Mouse (Mus musculus): ENCODE results near the gene Rfx1. TPM values are rescaled to one million over a fixed set of nuclear protein-coding genes. Genes with fewer than 3 reads are reported as not detected.

Rfx1 gene
- polyA plus RNA-seq (2014; fragmentation: Nextera tagmentation; extraction: Ambion mirVana) = 10.4 and 12.0 TPM in 2 replicates

DNA sequence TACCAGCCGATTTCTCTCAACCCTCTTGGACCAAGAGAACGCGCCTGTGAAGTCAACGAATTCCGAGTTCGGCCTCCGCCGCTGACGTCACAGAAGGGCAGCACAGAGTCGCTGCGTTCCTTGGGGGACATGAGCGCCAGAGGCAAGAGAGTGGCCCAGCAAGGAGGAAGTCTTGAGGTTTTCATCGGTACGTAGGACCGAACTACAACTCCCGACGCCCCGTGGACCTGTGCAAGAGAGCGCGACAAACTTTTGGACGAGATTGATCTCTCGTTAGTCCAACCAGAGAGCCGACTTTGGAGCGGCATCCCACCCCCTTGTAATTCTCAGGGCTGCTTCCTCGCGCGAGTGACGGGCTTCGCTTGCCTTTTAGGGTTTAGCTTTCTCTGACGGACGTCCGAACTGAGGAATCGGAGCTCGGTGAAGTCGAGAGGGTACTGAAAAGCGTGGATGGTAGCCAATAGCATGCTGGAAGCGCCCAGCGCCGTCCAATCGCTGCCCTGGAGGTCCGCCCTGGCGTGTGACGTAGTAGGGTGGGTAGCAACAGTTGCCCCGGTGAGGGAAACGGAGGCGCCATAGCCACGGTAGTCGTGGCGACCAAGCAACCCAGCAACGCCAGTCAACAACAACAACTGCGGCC, at the start of gene Rfx1:
Gene Rfx1, plus strand, starts transcription at position 544 of the 640 bp plus-strand sequence.
- Histone ChIP-seq H3K4me2 (replicated peaks; ENCODE audit: low read depth, low read length) (peak within 1 kb of the TSS; percentile 65), H3K27me3 (ENCODE audit: control insufficient read depth, insufficient read depth, low read length) (no peaks in the 10 kb centered on the region), H3K9ac (replicated peaks; ENCODE audit: low read depth, low read length) (peak within 1 kb of the TSS; percentile 49), H3K36me3 (ENCODE audit: control insufficient read depth, insufficient read depth, low read length) (no peaks in the 10 kb centered on the region), H3K4me3 (ENCODE audit: low read depth, low read length) (peak within 1 kb of the TSS; percentile 65), H3K27ac (ENCODE audit: low read length) (peak within 1 kb of the TSS; percentile 92), H3K4me1 (ENCODE audit: control insufficient read depth, insufficient read depth, low read length) (peaks cover 19% of the 10 kb centered on the region), H3K9me3 (ENCODE audit: control insufficient read depth, low read depth, low read length) (no peaks in the 10 kb centered on the region)
- under 1% methylated on average over 51 of the region's 51 CpGs for WGBS
- ATAC-seq (ENCODE audit: insufficient number of reproducible peaks, insufficient read depth, low FRiP score, low read depth) = peak; percentile 97

DNA sequence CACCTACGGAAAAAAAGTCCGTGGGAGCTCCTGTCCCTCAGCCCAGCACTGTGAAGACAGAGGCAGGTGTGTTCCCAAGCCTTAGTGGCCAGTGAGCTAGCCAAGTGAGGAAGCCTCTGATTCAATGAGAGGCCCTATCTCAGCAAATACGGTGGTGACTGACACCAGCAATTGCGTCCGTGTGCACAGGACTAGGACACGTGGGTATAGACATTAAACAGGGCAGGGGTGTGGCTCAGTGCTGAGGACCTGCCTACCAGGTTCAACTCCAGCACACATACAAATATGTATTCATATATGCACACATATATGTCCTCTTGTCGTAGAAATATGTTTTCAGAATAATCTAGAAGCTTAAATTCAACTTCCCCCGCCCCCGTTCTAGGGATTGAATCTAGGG, 46.9 kb upstream of the Rfx1 start:
- Histone ChIP-seq H3K36me3 (ENCODE audit: control insufficient read depth, insufficient read depth, low read length) (no peaks in the 10 kb centered on the region), H3K9me3 (ENCODE audit: control insufficient read depth, low read depth, low read length) (no peaks in the 10 kb centered on the region), H3K27me3 (ENCODE audit: control insufficient read depth, insufficient read depth, low read length) (no peaks in the 10 kb centered on the region), H3K4me3 (ENCODE audit: low read depth, low read length) (no peak overlapping the region), H3K27ac (ENCODE audit: low read length) (no peak overlapping the region), H3K9ac (replicated peaks; ENCODE audit: low read depth, low read length) (no peak overlapping the region), H3K4me2 (replicated peaks; ENCODE audit: low read depth, low read length) (no peak overlapping the region), H3K4me1 (ENCODE audit: control insufficient read depth, insufficient read depth, low read length) (peaks cover 23% of the 10 kb centered on the region)
- ATAC-seq (ENCODE audit: insufficient number of reproducible peaks, insufficient read depth, low FRiP score, low read depth) = no peak
- 76% methylated on average over 9 of the region's 9 CpGs for WGBS

DNA sequence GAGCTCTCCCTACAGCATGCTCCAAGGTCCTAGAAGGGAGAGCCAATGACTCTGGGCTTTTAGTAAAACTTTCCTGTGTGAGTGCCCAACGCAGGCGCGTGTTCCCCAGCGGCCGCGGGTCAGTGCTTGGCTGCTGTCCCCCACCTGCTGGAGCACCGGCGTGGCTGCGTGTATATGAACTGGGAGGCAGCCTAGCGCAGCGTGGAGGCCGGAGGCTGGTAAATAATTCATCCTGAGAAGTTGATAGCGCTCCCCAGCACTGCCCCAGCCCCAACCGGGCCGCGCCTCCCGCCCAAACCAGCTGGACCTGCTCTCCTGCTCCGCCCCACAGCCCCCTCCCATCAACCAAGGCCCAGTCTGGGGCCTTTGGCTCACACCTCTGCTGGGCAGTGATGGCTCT, 45.5 kb upstream of the Rfx1 start, which contains the start of gene Palm3:
Gene Palm3, plus strand, starts transcription at position 376 of the 400 bp plus-strand sequence.
- Histone ChIP-seq H3K9ac (replicated peaks; ENCODE audit: low read depth, low read length) (0 out of 2 replicates have a peak within 1 kb of the TSS, but pooled peaks have one; percentile 14), H3K36me3 (ENCODE audit: control insufficient read depth, insufficient read depth, low read length) (no peaks in the 10 kb centered on the region), H3K4me3 (ENCODE audit: low read depth, low read length) (peak within 1 kb of the TSS; percentile 18), H3K9me3 (ENCODE audit: control insufficient read depth, low read depth, low read length) (no peaks in the 10 kb centered on the region), H3K27me3 (ENCODE audit: control insufficient read depth, insufficient read depth, low read length) (no peaks in the 10 kb centered on the region), H3K27ac (ENCODE audit: low read length) (peak within 1 kb of the TSS; percentile 27; the same call in 1 of the 2 replicates), H3K4me1 (ENCODE audit: control insufficient read depth, insufficient read depth, low read length) (peaks cover 23% of the 10 kb centered on the region), H3K4me2 (replicated peaks; ENCODE audit: low read depth, low read length) (peak within 1 kb of the TSS; percentile 37)
- ATAC-seq (ENCODE audit: insufficient number of reproducible peaks, insufficient read depth, low FRiP score, low read depth) = peak; percentile 87
- WGBS = 7% methylated on average over 18 of the region's 18 CpGs

DNA sequence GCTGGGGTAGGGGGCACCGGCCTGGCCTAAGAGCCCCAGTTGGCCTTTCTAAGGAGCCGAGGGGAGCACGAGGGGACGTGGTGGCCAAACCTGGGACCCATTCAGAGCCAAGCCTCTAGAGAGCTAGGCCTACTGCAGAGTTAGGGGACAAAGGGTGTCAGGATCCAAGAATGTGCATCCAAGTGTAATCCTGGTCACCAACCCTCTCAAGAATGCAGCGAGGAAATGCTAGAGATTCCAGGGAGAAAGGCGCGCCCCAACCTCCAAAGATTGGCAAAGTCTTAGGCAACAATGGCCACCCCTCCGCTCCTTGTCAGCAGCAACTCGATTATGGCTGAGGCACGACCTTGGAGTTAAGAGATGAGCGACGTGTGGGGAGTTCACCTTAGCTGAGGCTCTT, 45.1 kb upstream of the Rfx1 start:
- WGBS = 43% methylated on average over 12 of the region's 12 CpGs
- Histone ChIP-seq H3K9ac (replicated peaks; ENCODE audit: low read depth, low read length) (0 out of 2 replicates have a peak overlapping the region, but pooled peaks have one; percentile 14), H3K9me3 (ENCODE audit: control insufficient read depth, low read depth, low read length) (no peaks in the 10 kb centered on the region), H3K27me3 (ENCODE audit: control insufficient read depth, insufficient read depth, low read length) (no peaks in the 10 kb centered on the region), H3K4me3 (ENCODE audit: low read depth, low read length) (peak overlapping the region; percentile 18), H3K4me1 (ENCODE audit: control insufficient read depth, insufficient read depth, low read length) (peaks cover 23% of the 10 kb centered on the region), H3K27ac (ENCODE audit: low read length) (peak overlapping the region; percentile 27; the same call in 1 of the 2 replicates), H3K4me2 (replicated peaks; ENCODE audit: low read depth, low read length) (peak overlapping the region; percentile 37), H3K36me3 (ENCODE audit: control insufficient read depth, insufficient read depth, low read length) (no peaks in the 10 kb centered on the region)
- peak; percentile 2; the same call in 1 of the 2 replicates for ATAC-seq (ENCODE audit: insufficient number of reproducible peaks, insufficient read depth, low FRiP score, low read depth)

DNA sequence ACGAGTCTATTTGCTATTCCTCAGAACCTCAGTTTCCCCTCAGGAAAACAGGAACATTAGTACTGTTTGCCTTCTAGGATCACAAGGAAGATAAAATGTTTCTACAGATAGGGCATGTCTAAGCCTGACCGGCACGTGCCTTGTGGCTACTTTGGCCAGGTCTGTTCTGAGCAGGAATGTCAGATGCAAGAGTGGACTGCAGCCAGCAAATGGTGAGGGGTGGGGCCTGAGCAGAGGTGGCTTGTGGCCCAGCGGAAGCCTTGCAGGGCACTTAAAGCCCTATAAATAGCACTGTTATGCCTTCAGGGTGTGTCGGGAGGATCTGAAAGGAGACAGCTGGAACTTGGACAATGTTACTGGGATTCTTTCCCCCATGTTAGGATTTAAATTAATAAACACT, 43.5 kb upstream of the Rfx1 start:
- H3K27ac ChIP-seq (ENCODE audit: low read length) = no peak overlapping the region
- no peaks in the 10 kb centered on the region for H3K27me3 ChIP-seq (ENCODE audit: control insufficient read depth, insufficient read depth, low read length)
- H3K9me3 ChIP-seq (ENCODE audit: control insufficient read depth, low read depth, low read length) = no peaks in the 10 kb centered on the region
- WGBS = 10% methylated on average over 5 of the region's 5 CpGs
- no peak overlapping the region for H3K9ac ChIP-seq (replicated peaks; ENCODE audit: low read depth, low read length)
- H3K4me2 ChIP-seq (replicated peaks; ENCODE audit: low read depth, low read length) = peak overlapping the region; percentile 23
- no peak for ATAC-seq (ENCODE audit: insufficient number of reproducible peaks, insufficient read depth, low FRiP score, low read depth)
- H3K36me3 ChIP-seq (ENCODE audit: control insufficient read depth, insufficient read depth, low read length) = no peaks in the 10 kb centered on the region
- H3K4me3 ChIP-seq (ENCODE audit: low read depth, low read length) = no peak overlapping the region
- H3K4me1 ChIP-seq (ENCODE audit: control insufficient read depth, insufficient read depth, low read length) = peaks cover 23% of the 10 kb centered on the region

DNA sequence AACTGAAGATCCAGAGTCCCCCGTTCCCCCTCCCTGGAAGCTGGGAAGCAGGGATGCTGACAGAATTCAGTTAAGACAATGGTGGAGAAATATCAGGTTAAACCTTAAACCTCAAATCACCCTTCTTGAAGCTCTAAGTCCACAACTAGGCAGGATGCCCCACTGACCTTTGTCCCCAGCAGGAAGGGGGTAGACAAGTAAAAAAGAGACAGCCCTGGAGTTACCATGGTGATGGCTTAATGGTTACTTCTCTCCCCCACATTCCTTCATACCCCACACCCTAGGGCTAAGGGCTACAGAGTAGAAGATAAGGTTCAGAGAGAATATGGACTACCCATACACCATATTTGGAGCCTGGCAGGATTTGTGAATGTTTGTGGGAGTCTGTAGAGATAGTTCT, 43.0 kb upstream of the Rfx1 start:
- H3K4me1 ChIP-seq (ENCODE audit: control insufficient read depth, insufficient read depth, low read length) = peaks cover 23% of the 10 kb centered on the region
- H3K27me3 ChIP-seq (ENCODE audit: control insufficient read depth, insufficient read depth, low read length) = no peaks in the 10 kb centered on the region
- ATAC-seq (ENCODE audit: insufficient number of reproducible peaks, insufficient read depth, low FRiP score, low read depth) = no peak
- H3K4me3 ChIP-seq (ENCODE audit: low read depth, low read length) = no peak overlapping the region
- WGBS = 63% methylated on average over 1 of the region's 1 CpGs
- no peak overlapping the region; the same call in 1 of the 2 replicates for H3K4me2 ChIP-seq (replicated peaks; ENCODE audit: low read depth, low read length)
- no peaks in the 10 kb centered on the region for H3K36me3 ChIP-seq (ENCODE audit: control insufficient read depth, insufficient read depth, low read length)
- no peak overlapping the region for H3K9ac ChIP-seq (replicated peaks; ENCODE audit: low read depth, low read length)
- H3K27ac ChIP-seq (ENCODE audit: low read length) = no peak overlapping the region
- no peaks in the 10 kb centered on the region for H3K9me3 ChIP-seq (ENCODE audit: control insufficient read depth, low read depth, low read length)

DNA sequence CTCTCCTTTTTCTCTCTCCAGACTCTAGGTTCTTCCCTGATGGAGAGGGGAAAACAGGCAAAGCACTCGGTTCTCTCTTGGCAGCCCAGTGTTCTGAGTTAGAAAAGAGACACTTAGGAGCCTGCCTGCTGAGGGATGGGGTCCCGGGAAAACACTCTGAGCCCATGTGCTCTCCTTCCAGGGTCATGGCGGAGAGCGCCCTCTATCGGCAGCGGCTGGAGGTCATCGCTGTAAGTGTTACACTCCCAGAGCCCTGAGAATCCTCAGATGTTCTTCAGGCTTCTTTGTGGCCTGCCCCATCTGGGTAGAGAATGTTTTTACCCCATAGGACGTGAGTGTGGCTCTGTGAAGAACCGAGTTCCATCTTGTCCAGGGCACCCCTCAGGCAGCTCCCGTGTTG, 42.5 kb upstream of the Rfx1 start:
- Histone ChIP-seq H3K36me3 (ENCODE audit: control insufficient read depth, insufficient read depth, low read length) (no peaks in the 10 kb centered on the region), H3K4me3 (ENCODE audit: low read depth, low read length) (no peak overlapping the region), H3K4me2 (replicated peaks; ENCODE audit: low read depth, low read length) (no peak overlapping the region), H3K9me3 (ENCODE audit: control insufficient read depth, low read depth, low read length) (no peaks in the 10 kb centered on the region), H3K4me1 (ENCODE audit: control insufficient read depth, insufficient read depth, low read length) (peaks cover 23% of the 10 kb centered on the region), H3K27me3 (ENCODE audit: control insufficient read depth, insufficient read depth, low read length) (no peaks in the 10 kb centered on the region), H3K27ac (ENCODE audit: low read length) (no peak overlapping the region), H3K9ac (replicated peaks; ENCODE audit: low read depth, low read length) (no peak overlapping the region)
- WGBS = 18% methylated on average over 10 of the region's 10 CpGs
- ATAC-seq (ENCODE audit: insufficient number of reproducible peaks, insufficient read depth, low FRiP score, low read depth) = no peak

DNA sequence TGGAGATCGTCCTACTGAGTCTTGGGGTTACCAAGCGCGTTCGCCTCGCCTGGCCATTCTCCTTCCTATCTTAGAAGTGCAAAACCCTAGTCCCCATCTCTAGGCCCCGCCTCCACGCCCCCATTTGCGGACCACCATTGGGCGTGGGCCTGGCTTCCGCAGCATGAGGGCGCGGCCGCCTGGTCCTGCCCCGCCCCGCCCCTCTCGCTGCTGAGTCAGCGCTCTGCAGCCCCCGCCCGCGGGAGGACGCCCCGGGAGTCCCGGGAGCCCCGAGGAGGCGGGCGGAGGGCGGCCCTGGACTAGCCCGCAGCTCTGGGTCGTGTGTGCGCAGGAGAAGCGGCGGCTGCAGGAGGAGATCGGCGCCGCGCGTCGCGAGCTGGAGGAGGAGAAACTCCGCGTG, 40.8 kb upstream of the Rfx1 start:
- no peaks in the 10 kb centered on the region for H3K27me3 ChIP-seq (ENCODE audit: control insufficient read depth, insufficient read depth, low read length)
- 1% methylated on average over 41 of the region's 41 CpGs for WGBS
- no peak overlapping the region for H3K27ac ChIP-seq (ENCODE audit: low read length)
- H3K4me3 ChIP-seq (ENCODE audit: low read depth, low read length) = peak overlapping the region; percentile 33
- ATAC-seq (ENCODE audit: insufficient number of reproducible peaks, insufficient read depth, low FRiP score, low read depth) = peak; percentile 64
- H3K9me3 ChIP-seq (ENCODE audit: control insufficient read depth, low read depth, low read length) = no peaks in the 10 kb centered on the region
- peaks cover 19% of the 10 kb centered on the region for H3K4me1 ChIP-seq (ENCODE audit: control insufficient read depth, insufficient read depth, low read length)
- H3K36me3 ChIP-seq (ENCODE audit: control insufficient read depth, insufficient read depth, low read length) = no peaks in the 10 kb centered on the region
- H3K9ac ChIP-seq (replicated peaks; ENCODE audit: low read depth, low read length) = peak overlapping the region; percentile 18; the same call in 1 of the 2 replicates
- peak overlapping the region; percentile 54 for H3K4me2 ChIP-seq (replicated peaks; ENCODE audit: low read depth, low read length)

Measured in stomach, embryonic 14.5 days (tissue).